Mouse (Mus musculus): Measurements from ENCODE around the gene Hs3st6. TPM values are rescaled to one million over a fixed set of nuclear protein-coding genes. Genes with fewer than 3 reads are reported as not detected.
"Not testable (repeated sequence)": the region's sequence is repeated elsewhere in the genome, so short reads cannot be mapped to it uniquely, and the experiment has no call there.

Gene Hs3st6
- polyA plus RNA-seq, 1 experiment from 2014 or later, result not detected

- H3K9me3 ChIP-seq (replicated peaks; ENCODE audit: control insufficient read depth, low read length, poor library complexity, severe bottlenecking); H3K27ac ChIP-seq (ENCODE audit: low read length); ATAC-seq; H3K36me3 ChIP-seq (ENCODE audit: control insufficient read depth, insufficient read depth, low read length); H3K27me3 ChIP-seq (ENCODE audit: control insufficient read depth, insufficient read depth, low read depth, low read length): not testable (repeated sequence)
- peak overlapping the region; percentile 47 for H3K4me2 ChIP-seq (ENCODE audit: low read length)
- WGBS, result 70% methylated on average over 5 of the region's 5 CpGs
- peaks cover 25% of the 10 kb centered on the region for H3K4me1 ChIP-seq (ENCODE audit: control insufficient read depth, insufficient read depth, low read length)
- peak overlapping the region; percentile 79 for H3K4me3 ChIP-seq (ENCODE audit: low read depth, low read length)
- peak overlapping the region; percentile 89 for H3K9ac ChIP-seq (ENCODE audit: low read depth, low read length)
Measured at GRCm38 (mm10) chr17:24718938-24719337, 33.9 kb upstream of the Hs3st6 start.

- Histone ChIP-seq H3K4me3 (ENCODE audit: low read depth, low read length) (peak overlapping the region; percentile 79), H3K27me3 (ENCODE audit: control insufficient read depth, insufficient read depth, low read depth, low read length) (no peaks in the 10 kb centered on the region), H3K9me3 (replicated peaks; ENCODE audit: control insufficient read depth, low read length, poor library complexity, severe bottlenecking) (no peaks in the 10 kb centered on the region), H3K4me1 (ENCODE audit: control insufficient read depth, insufficient read depth, low read length) (peaks cover 25% of the 10 kb centered on the region), H3K9ac (ENCODE audit: low read depth, low read length) (peak overlapping the region; percentile 89), H3K36me3 (ENCODE audit: control insufficient read depth, insufficient read depth, low read length) (peaks cover 8% of the 10 kb centered on the region), H3K27ac (ENCODE audit: low read length) (peak overlapping the region; percentile 84), H3K4me2 (ENCODE audit: low read length) (peak overlapping the region; percentile 87)
- WGBS, result under 1% methylated on average over 61 of the region's 61 CpGs
- peak; percentile 97 for ATAC-seq
Measured at GRCm38 (mm10) chr17:24719494-24720222, 33.1 kb upstream of the Hs3st6 start.

- not testable (repeated sequence) for H3K36me3 ChIP-seq (ENCODE audit: control insufficient read depth, insufficient read depth, low read length); ATAC-seq; H3K27ac ChIP-seq (ENCODE audit: low read length); H3K27me3 ChIP-seq (ENCODE audit: control insufficient read depth, insufficient read depth, low read depth, low read length); H3K9me3 ChIP-seq (replicated peaks; ENCODE audit: control insufficient read depth, low read length, poor library complexity, severe bottlenecking)
- H3K4me1 ChIP-seq (ENCODE audit: control insufficient read depth, insufficient read depth, low read length), result peaks cover 25% of the 10 kb centered on the region
- peak overlapping the region; percentile 79 for H3K4me3 ChIP-seq (ENCODE audit: low read depth, low read length)
- H3K9ac ChIP-seq (ENCODE audit: low read depth, low read length), result peak overlapping the region; percentile 60
- peak overlapping the region; percentile 87 for H3K4me2 ChIP-seq (ENCODE audit: low read length)
- under 1% methylated on average over 11 of the region's 11 CpGs for WGBS
Measured at GRCm38 (mm10) chr17:24720616-24721015, 32.2 kb upstream of the Hs3st6 start.

GRCm38 (mm10) chr17:24721383-24721955, 31.3 kb upstream of the Hs3st6 start:
- WGBS, result 72% methylated on average over 7 of the region's 7 CpGs
- ATAC-seq; H3K36me3 ChIP-seq (ENCODE audit: control insufficient read depth, insufficient read depth, low read length); H3K27me3 ChIP-seq (ENCODE audit: control insufficient read depth, insufficient read depth, low read depth, low read length); H3K9me3 ChIP-seq (replicated peaks; ENCODE audit: control insufficient read depth, low read length, poor library complexity, severe bottlenecking); H3K27ac ChIP-seq (ENCODE audit: low read length): not testable (repeated sequence)
- Histone ChIP-seq H3K4me2 (ENCODE audit: low read length) (peak overlapping the region; percentile 41), H3K9ac (ENCODE audit: low read depth, low read length) (0 out of 2 replicates have a peak overlapping the region, but pooled peaks have one; percentile 7), H3K4me3 (ENCODE audit: low read depth, low read length) (0 out of 2 replicates have a peak overlapping the region, but pooled peaks have one; percentile 17), H3K4me1 (ENCODE audit: control insufficient read depth, insufficient read depth, low read length) (peaks cover 25% of the 10 kb centered on the region)

- Histone ChIP-seq H3K9me3 (replicated peaks; ENCODE audit: control insufficient read depth, low read length, poor library complexity, severe bottlenecking) (no peaks in the 10 kb centered on the region), H3K4me3 (ENCODE audit: low read depth, low read length) (no peak overlapping the region), H3K4me2 (ENCODE audit: low read length) (peak overlapping the region; percentile 10; the same call in 1 of the 2 replicates), H3K36me3 (ENCODE audit: control insufficient read depth, insufficient read depth, low read length) (peaks cover 8% of the 10 kb centered on the region), H3K9ac (ENCODE audit: low read depth, low read length) (no peak overlapping the region), H3K27ac (ENCODE audit: low read length) (no peak overlapping the region), H3K27me3 (ENCODE audit: control insufficient read depth, insufficient read depth, low read depth, low read length) (no peaks in the 10 kb centered on the region; the same call in 1 of the 2 replicates), H3K4me1 (ENCODE audit: control insufficient read depth, insufficient read depth, low read length) (peaks cover 25% of the 10 kb centered on the region)
- ATAC-seq, result no peak
- WGBS, result 32% methylated on average over 13 of the region's 13 CpGs
Measured at GRCm38 (mm10) chr17:24722220-24722924, 30.4 kb upstream of the Hs3st6 start.

- Histone ChIP-seq H3K9ac (ENCODE audit: low read depth, low read length) (peak overlapping the region; percentile 94), H3K36me3 (ENCODE audit: control insufficient read depth, insufficient read depth, low read length) (peaks cover 8% of the 10 kb centered on the region), H3K9me3 (replicated peaks; ENCODE audit: control insufficient read depth, low read length, poor library complexity, severe bottlenecking) (no peaks in the 10 kb centered on the region), H3K27me3 (ENCODE audit: control insufficient read depth, insufficient read depth, low read depth, low read length) (no peaks in the 10 kb centered on the region; the same call in 1 of the 2 replicates), H3K4me1 (ENCODE audit: control insufficient read depth, insufficient read depth, low read length) (peaks cover 25% of the 10 kb centered on the region), H3K4me2 (ENCODE audit: low read length) (peak overlapping the region; percentile 95), H3K27ac (ENCODE audit: low read length) (peak overlapping the region; percentile 85), H3K4me3 (ENCODE audit: low read depth, low read length) (peak overlapping the region; percentile 84)
- WGBS, result 3% methylated on average over 12 of the region's 12 CpGs
- no peak for ATAC-seq
Measured at GRCm38 (mm10) chr17:24723122-24723880, 29.5 kb upstream of the Hs3st6 start.

- H3K27ac ChIP-seq (ENCODE audit: low read length), result peak overlapping the region; percentile 85
- 3% methylated on average over 15 of the region's 15 CpGs for WGBS
- peak overlapping the region; percentile 84 for H3K4me3 ChIP-seq (ENCODE audit: low read depth, low read length)
- no peaks in the 10 kb centered on the region for H3K9me3 ChIP-seq (replicated peaks; ENCODE audit: control insufficient read depth, low read length, poor library complexity, severe bottlenecking)
- ATAC-seq, result 0 out of 2 replicates have a peak, but pooled peaks have one; percentile 4
- no peaks in the 10 kb centered on the region; the same call in 1 of the 2 replicates for H3K27me3 ChIP-seq (ENCODE audit: control insufficient read depth, insufficient read depth, low read depth, low read length)
- H3K9ac ChIP-seq (ENCODE audit: low read depth, low read length), result peak overlapping the region; percentile 94
- peak overlapping the region; percentile 95 for H3K4me2 ChIP-seq (ENCODE audit: low read length)
- H3K4me1 ChIP-seq (ENCODE audit: control insufficient read depth, insufficient read depth, low read length), result peaks cover 23% of the 10 kb centered on the region
- H3K36me3 ChIP-seq (ENCODE audit: control insufficient read depth, insufficient read depth, low read length), result peaks cover 8% of the 10 kb centered on the region
Measured at GRCm38 (mm10) chr17:24723881-24724180, 29.0 kb upstream of the Hs3st6 start.

- H3K27ac ChIP-seq (ENCODE audit: low read length), result peak within 1 kb of the TSS; percentile 85
- ATAC-seq, result peak; percentile 76
- H3K27me3 ChIP-seq (ENCODE audit: control insufficient read depth, insufficient read depth, low read depth, low read length), result no peaks in the 10 kb centered on the region; the same call in 1 of the 2 replicates
- under 1% methylated on average over 30 of the region's 30 CpGs for WGBS
- no peaks in the 10 kb centered on the region for H3K9me3 ChIP-seq (replicated peaks; ENCODE audit: control insufficient read depth, low read length, poor library complexity, severe bottlenecking)
- H3K9ac ChIP-seq (ENCODE audit: low read depth, low read length), result peak within 1 kb of the TSS; percentile 94
- H3K4me2 ChIP-seq (ENCODE audit: low read length), result peak within 1 kb of the TSS; percentile 95
- H3K36me3 ChIP-seq (ENCODE audit: control insufficient read depth, insufficient read depth, low read length), result peaks cover 8% of the 10 kb centered on the region
- peak within 1 kb of the TSS; percentile 84 for H3K4me3 ChIP-seq (ENCODE audit: low read depth, low read length)
- peaks cover 21% of the 10 kb centered on the region for H3K4me1 ChIP-seq (ENCODE audit: control insufficient read depth, insufficient read depth, low read length)
Measured at GRCm38 (mm10) chr17:24724184-24724583, 28.6 kb upstream of the Hs3st6 start, which contains the start of gene Ndufb10. TSS of gene Ndufb10 (minus strand) at chr17:24724478.

All from midbrain, embryonic 16.5 days (tissue).